Mouse (Mus musculus): Measurements from ENCODE around the gene Gpx3. TPM values are rescaled to one million over a fixed set of nuclear protein-coding genes. Genes with fewer than 3 reads are reported as not detected.

The Gpx3 gene
- total and polyA plus RNA-seq, 2 experiments: 2.0 to 2.7 TPM

DNA sequence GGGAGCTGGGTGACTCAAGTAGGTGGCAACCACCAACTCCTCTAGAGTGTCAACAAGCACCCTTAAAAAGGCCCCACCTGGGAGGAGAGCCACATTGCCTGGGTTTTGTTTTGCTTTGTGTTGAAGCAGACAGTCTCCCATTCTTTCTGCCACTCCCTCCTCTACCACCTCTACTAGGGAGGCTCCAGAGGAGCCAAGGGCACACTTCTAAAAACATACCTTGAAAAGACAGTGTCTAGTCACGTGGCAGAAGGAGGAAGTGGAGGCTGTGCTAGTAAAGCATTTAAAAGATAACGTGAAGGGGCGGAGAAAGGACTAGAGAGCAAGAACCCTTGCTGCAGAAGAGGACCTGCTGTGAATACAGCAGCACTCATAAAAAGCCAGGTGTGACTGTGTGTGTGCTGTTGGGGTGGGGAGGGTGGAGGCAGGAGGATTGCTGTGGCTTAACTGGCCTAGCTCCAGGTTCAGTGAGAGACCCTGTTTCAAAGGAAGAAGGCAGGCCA is 56.4 kb downstream of the Gpx3 start:
- no peaks in the 10 kb centered on the region for H3K36me3 ChIP-seq (ENCODE audit: control insufficient read depth, insufficient read depth, low read length)
- H3K27ac ChIP-seq (replicated peaks; ENCODE audit: insufficient read depth, low read depth, low read length): no peak overlapping the region
- TF ChIP-seq CTCF (IDR thresholded peaks at IDR 0.05; ENCODE audit: low read depth, low read length): no peak
- no peak for TF ChIP-seq POLR2A (IDR thresholded peaks at IDR 0.05; ENCODE audit: extremely low read depth, insufficient read depth, low read length)
- no peak for DNase-seq (ENCODE audit: extremely low read depth, low read depth, low spot score)
- 72% methylated on average over 3 of the region's 3 CpGs for WGBS
- no peak overlapping the region for H3K4me3 ChIP-seq (ENCODE audit: insufficient read depth, low read depth, low read length)
- peaks cover 6% of the 10 kb centered on the region for H3K4me1 ChIP-seq (ENCODE audit: control insufficient read depth, insufficient read depth, low read length)
- H3K9ac ChIP-seq (ENCODE audit: low read depth, low read length): no peak overlapping the region
- no peaks in the 10 kb centered on the region for H3K27me3 ChIP-seq (ENCODE audit: control insufficient read depth, insufficient read depth, low read length)
- H3K79me2 ChIP-seq (ENCODE audit: control insufficient read depth, insufficient read depth, low read length): no peaks in the 10 kb centered on the region; the same call in 1 of the 2 replicates

Other genes starting within 250 kb of the Gpx3 start
- gene Cdc42se2, start 114.8 kb upstream of the Gpx3 start, total RNA-seq (2014; rRNA removed): 9.2 and 9.3 TPM in 2 replicates
- 7.4 and 8.0 TPM in 2 replicates for gene Cdc42se2, start 114.8 kb upstream of the Gpx3 start, polyA plus RNA-seq (2012; rRNA removed)
- gene Lyrm7, start 41.5 kb upstream of the Gpx3 start, total RNA-seq (2014; rRNA removed): 1.3 and 1.8 TPM in 2 replicates
- gene Lyrm7, start 41.5 kb upstream of the Gpx3 start, polyA plus RNA-seq (2012; rRNA removed): 0.46 and 1.2 TPM in 2 replicates
- gene Hint1, start 36.1 kb upstream of the Gpx3 start, total RNA-seq (2014; rRNA removed): 629 and 808 TPM in 2 replicates
- 664 and 683 TPM in 2 replicates for gene Hint1, start 36.1 kb upstream of the Gpx3 start, polyA plus RNA-seq (2012; rRNA removed)
- 3.0 TPM in 2 replicates for gene Tnip1, start 60.5 kb downstream of the Gpx3 start, total RNA-seq (2014; rRNA removed)
- 7.2 and 8.1 TPM in 2 replicates for gene Tnip1, start 60.5 kb downstream of the Gpx3 start, polyA plus RNA-seq (2012; rRNA removed)
- gene Anxa6, start 131.0 kb downstream of the Gpx3 start, total RNA-seq (2014; rRNA removed): 111 and 120 TPM in 2 replicates
- gene Anxa6, start 131.0 kb downstream of the Gpx3 start, polyA plus RNA-seq (2012; rRNA removed): 87.5 and 91.3 TPM in 2 replicates
- 0.13 and 0.55 TPM in 2 replicates for gene Ccdc69, start 175.7 kb downstream of the Gpx3 start, total RNA-seq (2014; rRNA removed)
- gene Ccdc69, start 175.7 kb downstream of the Gpx3 start, polyA plus RNA-seq (2012; rRNA removed): 0.43 TPM in 1 of 2 replicates, not detected in the other
- gene Gm2a, start 195.7 kb downstream of the Gpx3 start, total RNA-seq (2014; rRNA removed): 41.1 and 61.8 TPM in 2 replicates
- gene Gm2a, start 195.7 kb downstream of the Gpx3 start, polyA plus RNA-seq (2012; rRNA removed): 64.6 and 73.6 TPM in 2 replicates
- gene Slc36a3, start 249.3 kb downstream of the Gpx3 start, total RNA-seq (2014; rRNA removed): not detected in 2 replicates
- 0.05 TPM in 1 of 2 replicates, not detected in the other for gene Slc36a3, start 249.3 kb downstream of the Gpx3 start, polyA plus RNA-seq (2012; rRNA removed)